Mouse (Mus musculus) spleen, adult 2 months (tissue): ENCODE measurements around the gene Jakmip3.

Source experiments
- CTCF ChIP-seq: fragments of 200-500 bp; IDR thresholded peaks from 2 replicates; pipeline ENCODE4 v1.5.1; 2011; ENCODE audit warnings: mild to moderate bottlenecking, inconsistent platforms; ENCODE audit not compliant: insufficient read depth, insufficient read length, insufficient replicate concordance; ENCODE audit errors: extremely low read depth
- POLR2A ChIP-seq: fragments of 200-500 bp; IDR thresholded peaks from 2 replicates; pipeline ENCODE4 v1.6.1; 2011; ENCODE audit warnings: low read depth, low read length, inconsistent platforms

DNA sequence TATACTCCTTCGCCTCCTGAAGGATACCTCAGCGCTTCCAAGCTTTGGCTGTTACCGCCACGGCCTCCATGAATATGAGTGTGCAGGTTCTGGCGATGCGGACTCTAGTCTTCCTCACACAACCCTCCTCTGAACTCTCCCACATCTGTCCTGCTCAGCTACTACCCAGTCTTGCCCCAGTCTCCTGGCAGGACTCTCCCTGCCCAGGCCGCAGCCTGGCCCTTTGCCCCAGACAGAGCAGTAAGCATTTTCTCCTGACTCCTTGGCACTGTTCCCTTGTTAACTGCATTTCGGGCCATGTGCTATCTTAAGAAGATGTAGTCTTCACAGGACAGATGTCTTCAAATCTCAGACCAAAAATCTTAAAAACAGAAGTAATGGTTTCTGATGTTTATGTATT lies 18.9 kb upstream of the Jakmip3 start:
- no peak for TF ChIP-seq POLR2A
- TF ChIP-seq CTCF = no peak
